Mouse (Mus musculus) left cerebral cortex, adult 18-20 months (tissue): ENCODE results near the gene Slc17a2. TPM values are rescaled to one million over a fixed set of nuclear protein-coding genes. Genes with fewer than 3 reads are reported as not detected.
"Not testable (repeated sequence)": the region's sequence is repeated elsewhere in the genome, so short reads cannot be mapped to it uniquely, and the experiment has no call there.

Source experiments
- DNase-seq, 2 experiments: peaks; one replicate each; pipeline ENCODE4 v3.0.0; 2021 to 2022; ENCODE audit warnings: low spot score in 2 of 2, mixed read lengths in 1 of 2
- long read RNA-seq, 2 experiments: library from polyadenylated mRNA; stranded (forward); transcript quantifications; one replicate each; pipeline ENCODE4 v2.0.0; 2021
- total RNA-seq, 2 experiments: library from RNA; stranded (reverse); gene quantifications; 2 replicates each; pipeline ENCODE4 v1.2.3; 2021

Slc17a2 gene
- not detected for total RNA-seq
- long read RNA-seq, experiment 1 = 0 reads
- long read RNA-seq, experiment 2 = 0 reads

GRCm38 (mm10) chr13:23806422-23807052 lies at the start of gene Slc17a2:
Gene Slc17a2 (plus strand): TSS chr13:23806993.
- no peak for DNase-seq

GRCm38 (mm10) chr13:23757211-23757773 lies 49.5 kb upstream of the Slc17a2 start:
- no peak for DNase-seq

- DNase-seq = no peak
These were observed 48.9 kb upstream of the Slc17a2 start for GRCm38 (mm10) chr13:23757921-23758320.

- DNase-seq = no peak
These were observed 47.5 kb upstream of the Slc17a2 start for GRCm38 (mm10) chr13:23759251-23759771.

- DNase-seq = no peak
These were observed 46.9 kb upstream of the Slc17a2 start for GRCm38 (mm10) chr13:23759916-23760239.

- no peak for DNase-seq
These were observed 46.4 kb upstream of the Slc17a2 start for GRCm38 (mm10) chr13:23760240-23760971.

- peak; percentile 99 for DNase-seq
These were observed 45.6 kb upstream of the Slc17a2 start, which contains the start of gene Hist1h4a for GRCm38 (mm10) chr13:23760972-23761864. Gene Hist1h4a (minus strand): TSS chr13:23761230.

- DNase-seq = peak; percentile 50 to 53
These were observed 44.6 kb upstream of the Slc17a2 start, which contains the start of gene Hist1h3a for GRCm38 (mm10) chr13:23761871-23762821. Gene Hist1h3a (minus strand): TSS chr13:23762386.

GRCm38 (mm10) chr13:23763242-23763585 lies 43.6 kb upstream of the Slc17a2 start:
- no peak for DNase-seq

GRCm38 (mm10) chr13:23763586-23764323 lies 43.0 kb upstream of the Slc17a2 start, which contains the start of gene Hist1h1a:
Gene Hist1h1a (plus strand): TSS chr13:23763666.
- peak; percentile 71 to 77 for DNase-seq

GRCm38 (mm10) chr13:23764324-23765171 lies 42.2 kb upstream of the Slc17a2 start:
- no peak for DNase-seq

- DNase-seq = no peak
These were observed 41.6 kb upstream of the Slc17a2 start for GRCm38 (mm10) chr13:23765172-23765513.

GRCm38 (mm10) chr13:23766772-23767171 lies 40.0 kb upstream of the Slc17a2 start:
- no peak for DNase-seq

- no peak for DNase-seq
These were observed 37.9 kb upstream of the Slc17a2 start for GRCm38 (mm10) chr13:23768834-23769397.

GRCm38 (mm10) chr13:23769613-23770012 lies 37.2 kb upstream of the Slc17a2 start, which contains the start of gene Trim38:
Gene Trim38 (plus strand): TSS chr13:23769913.
- DNase-seq = not testable (repeated sequence)

- DNase-seq = peak; percentile 35 to 42
These were observed 34.1 kb upstream of the Slc17a2 start for GRCm38 (mm10) chr13:23772561-23773313.

GRCm38 (mm10) chr13:23778339-23778738 lies 28.5 kb upstream of the Slc17a2 start:
- DNase-seq = no peak
